Mouse (Mus musculus) forebrain, embryonic 16.5 days (tissue): ENCODE results near the gene Rhox2g. TPM values are rescaled to one million over a fixed set of nuclear protein-coding genes. Genes with fewer than 3 reads are reported as not detected.
"Not testable (repeated sequence)": the region's sequence is repeated elsewhere in the genome, so short reads cannot be mapped to it uniquely, and the experiment has no call there.

Experiments used
- ATAC-seq: fragments of 200-750 bp; cut with Nextera tagmentation; 2 replicates; pipeline ENCODE4 v1.8.0; 2017; ENCODE audit warnings: mild to moderate bottlenecking, moderate library complexity
- H3K27ac ChIP-seq: fragments of 300-500 bp; sonication (generic); 2 replicates; pipeline ENCODE4 v1.5.1; 2014; ENCODE audit warnings: low read length, control low read depth
- H3K27me3 ChIP-seq: fragments of 300-500 bp; sonication (generic); replicated peaks from 2 replicates; pipeline ENCODE4 v1.6.1; 2014; ENCODE audit warnings: low read length; ENCODE audit not compliant: control insufficient read depth, insufficient read depth
- H3K36me3 ChIP-seq: fragments of 300-500 bp; sonication (generic); 2 replicates; pipeline ENCODE4 v1.6.1; 2014; ENCODE audit not compliant: control insufficient read depth, insufficient read depth
- H3K4me1 ChIP-seq: fragments of 300-500 bp; sonication (generic); replicated peaks from 2 replicates; pipeline ENCODE4 v1.6.1; 2014; ENCODE audit warnings: low read length; ENCODE audit not compliant: control insufficient read depth, insufficient read depth
- H3K4me2 ChIP-seq: fragments of 300-500 bp; sonication (generic); 2 replicates; pipeline ENCODE4 v1.6.1; 2014; ENCODE audit warnings: mild to moderate bottlenecking, low read length, control low read depth
- H3K4me3 ChIP-seq: fragments of 300-500 bp; sonication (generic); replicated peaks from 2 replicates; pipeline ENCODE4 v1.5.1; 2014; ENCODE audit warnings: mild to moderate bottlenecking, low read length, control low read depth
- H3K9ac ChIP-seq: fragments of 300-500 bp; sonication (generic); replicated peaks from 2 replicates; pipeline ENCODE4 v1.6.1; 2014; ENCODE audit warnings: low read depth, low read length, control low read depth
- H3K9me3 ChIP-seq: fragments of 300-500 bp; sonication (generic); 2 replicates; pipeline ENCODE4 v1.6.1; 2016; ENCODE audit warnings: low read length; ENCODE audit not compliant: control insufficient read depth
- WGBS: fragments of 180-500 bp; shearing (Covaris S2); extraction: QIAGEN DNeasy Blood & Tissue Kit; methylation state at CpG from one replicate; pipeline ENCODE4 v1.1.7; 2014; 5-methylcytosine and 5-hydroxymethylcytosine counted together
- polyA plus RNA-seq: library from polyadenylated mRNA; unstranded; fragments of >200 nt; fragmentation: Nextera tagmentation; extraction: Ambion mirVana; gene quantifications from 2 replicates; pipeline ENCODE4 v1.2.1, GENCODE M21; 2015

Gene Rhox2g
- not detected in 2 replicates for polyA plus RNA-seq

DNA sequence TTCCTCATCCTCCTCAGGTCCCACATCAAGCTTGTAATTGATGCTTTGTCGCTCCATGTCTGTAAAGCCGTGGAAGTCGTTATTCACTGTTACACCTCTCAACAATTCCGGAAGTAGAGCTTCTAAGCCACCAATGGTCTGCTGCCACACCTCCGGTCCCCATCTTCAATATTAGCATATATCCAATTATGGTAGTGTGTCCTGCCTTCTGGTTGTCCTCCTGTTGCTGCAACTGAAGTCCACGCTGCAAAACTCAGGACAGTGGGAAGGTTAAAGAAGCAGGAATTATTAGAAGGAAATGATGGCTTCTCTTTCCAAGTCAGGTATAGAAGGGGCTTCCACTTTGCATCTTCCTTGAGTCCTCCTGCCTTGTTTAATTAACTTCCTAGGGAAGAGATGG lies at the start of gene Rhox2g:
Gene Rhox2g, minus strand, starts transcription at position 101 of the 400 bp plus-strand sequence.
- not testable (repeated sequence) for H3K36me3 ChIP-seq, H3K27ac ChIP-seq, H3K27me3 ChIP-seq, ATAC-seq, H3K9ac ChIP-seq, H3K4me1 ChIP-seq, H3K9me3 ChIP-seq, H3K4me3 ChIP-seq, H3K4me2 ChIP-seq
- WGBS: 96% methylated on average over 6 of the region's 6 CpGs

- no peaks in the 10 kb centered on the region for H3K36me3 ChIP-seq
- H3K4me2 ChIP-seq: no peak overlapping the region
- H3K4me3 ChIP-seq: no peak overlapping the region
- ATAC-seq: no peak
- no peaks in the 10 kb centered on the region for H3K9me3 ChIP-seq
- WGBS: 79% methylated on average over 2 of the region's 2 CpGs
- no peaks in the 10 kb centered on the region for H3K27me3 ChIP-seq
- no peak overlapping the region for H3K27ac ChIP-seq
- no peaks in the 10 kb centered on the region for H3K4me1 ChIP-seq
- no peak overlapping the region for H3K9ac ChIP-seq
These were observed 49.0 kb upstream of the Rhox2g start for GRCm38 (mm10) chrX:37692261-37692660.

DNA sequence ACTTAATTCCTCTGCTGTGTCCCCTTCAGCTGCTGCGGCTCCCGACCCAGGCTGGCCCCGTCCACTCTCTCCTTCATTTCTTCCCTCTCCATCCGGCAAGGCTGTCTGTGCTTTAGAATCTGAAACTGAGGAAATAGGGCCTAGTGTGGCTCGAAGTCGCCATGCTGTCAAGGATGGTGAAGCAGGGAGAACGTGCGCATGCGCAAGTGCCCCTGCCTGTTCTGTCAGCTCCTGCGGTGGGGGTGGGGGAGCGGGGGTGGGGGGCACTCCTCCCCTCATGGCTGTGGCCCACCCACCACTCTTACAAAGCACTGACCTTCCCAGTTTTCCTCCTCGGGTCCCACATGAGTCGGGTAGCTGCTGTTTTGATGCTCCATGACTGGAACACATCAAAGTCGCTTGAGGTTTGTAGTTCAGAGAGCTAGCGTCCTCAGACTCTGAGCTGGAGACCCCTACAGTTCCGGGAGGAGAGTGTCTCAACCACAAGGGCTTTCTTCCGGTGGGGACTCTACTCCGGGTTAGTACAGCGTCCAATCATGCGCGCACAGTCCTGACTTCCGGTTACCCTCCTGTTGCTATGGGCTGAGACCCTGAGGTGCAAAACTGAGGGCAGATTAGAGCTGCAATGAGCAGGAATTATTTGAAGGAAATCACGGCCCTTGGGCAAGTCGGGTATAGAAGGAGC lies 39.9 kb upstream of the Rhox2g start:
- Histone ChIP-seq H3K4me2 (no peak overlapping the region), H3K9ac (no peak overlapping the region), H3K36me3 (no peaks in the 10 kb centered on the region), H3K9me3 (peaks cover 2% of the 10 kb centered on the region; the same call in 1 of the 2 replicates), H3K4me3 (no peak overlapping the region), H3K27ac (no peak overlapping the region), H3K4me1 (no peaks in the 10 kb centered on the region), H3K27me3 (no peaks in the 10 kb centered on the region)
- 90% methylated on average over 24 of the region's 24 CpGs for whole genome bisulfite sequencing
- no peak for ATAC-seq

DNA sequence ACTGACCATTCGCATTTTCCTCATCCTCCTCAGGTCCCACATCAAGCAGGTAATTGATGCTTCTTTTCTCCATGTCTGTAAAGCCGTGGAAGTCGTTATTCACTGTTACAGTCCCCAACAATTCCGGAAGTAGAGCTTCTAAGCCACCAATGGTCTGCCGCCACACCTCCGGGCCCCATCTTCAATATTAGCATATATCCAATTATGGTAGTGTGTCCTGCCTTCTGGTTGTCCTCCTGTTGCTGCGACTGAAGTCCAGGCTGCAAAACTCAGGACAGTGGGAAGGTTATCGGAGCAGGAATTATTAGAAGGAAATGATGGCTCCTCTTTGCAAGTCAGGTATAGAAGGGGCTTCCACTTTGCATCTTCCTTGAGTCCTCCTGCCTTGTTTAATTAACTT lies 29.9 kb upstream of the Rhox2g start, which contains the start of gene Rhox2h:
Gene Rhox2h, minus strand, starts transcription at position 101 of the 400 bp plus-strand sequence.
- not testable (repeated sequence) for H3K9me3 ChIP-seq, H3K27ac ChIP-seq, H3K9ac ChIP-seq, H3K4me1 ChIP-seq, ATAC-seq, H3K36me3 ChIP-seq, H3K4me2 ChIP-seq, H3K27me3 ChIP-seq, H3K4me3 ChIP-seq
- 89% methylated on average over 8 of the region's 8 CpGs for WGBS

- not testable (repeated sequence) for H3K27me3 ChIP-seq, H3K4me1 ChIP-seq, H3K4me2 ChIP-seq, ATAC-seq, H3K9me3 ChIP-seq, H3K36me3 ChIP-seq, H3K9ac ChIP-seq, H3K4me3 ChIP-seq, H3K27ac ChIP-seq
- no CpG with 5 or more reads among the region's 3 CpGs for WGBS
These were observed 25.4 kb upstream of the Rhox2g start, which contains the start of gene Rhox3h for GRCm38 (mm10) chrX:37668664-37669063. Gene Rhox3h (minus strand): TSS chrX:37668764.

DNA sequence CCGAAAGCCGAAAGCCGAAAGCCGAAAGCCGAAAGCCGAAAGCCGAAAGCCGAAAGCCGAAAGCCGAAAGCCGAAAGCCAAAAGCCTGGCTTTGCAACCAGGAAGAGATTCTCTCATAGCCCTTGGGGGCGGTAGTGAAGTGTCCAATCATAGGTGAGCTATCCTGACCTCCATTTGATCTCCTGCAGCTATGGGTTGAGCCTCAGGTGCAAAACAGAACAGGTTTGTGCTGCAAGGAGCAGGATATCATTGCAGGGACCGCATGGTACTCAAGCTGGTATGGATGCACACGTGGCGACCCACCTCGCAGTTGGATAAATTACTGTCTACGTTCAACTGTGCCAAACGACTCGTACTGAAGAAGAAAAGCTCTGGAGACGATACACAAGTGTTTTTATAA lies 8.0 kb upstream of the Rhox2g start, which contains the start of gene Rhox4g:
Gene Rhox4g, minus strand, starts transcription at position 101 of the 400 bp plus-strand sequence.
- not testable (repeated sequence) for H3K27me3 ChIP-seq, H3K4me1 ChIP-seq, H3K9me3 ChIP-seq, H3K27ac ChIP-seq, H3K9ac ChIP-seq, H3K4me2 ChIP-seq, H3K4me3 ChIP-seq, ATAC-seq, H3K36me3 ChIP-seq
- WGBS: 89% methylated on average over 13 of the region's 20 CpGs

GRCm38 (mm10) chrX:37628512-37628911 lies 14.8 kb downstream of the Rhox2g start, which contains the start of gene Rhox3g:
Gene Rhox3g (minus strand): TSS chrX:37628612.
- 93% methylated on average over 2 of the region's 2 CpGs for WGBS
- ATAC-seq, H3K4me2 ChIP-seq, H3K4me1 ChIP-seq, H3K4me3 ChIP-seq, H3K9ac ChIP-seq, H3K27me3 ChIP-seq, H3K27ac ChIP-seq, H3K9me3 ChIP-seq, H3K36me3 ChIP-seq: not testable (repeated sequence)

DNA sequence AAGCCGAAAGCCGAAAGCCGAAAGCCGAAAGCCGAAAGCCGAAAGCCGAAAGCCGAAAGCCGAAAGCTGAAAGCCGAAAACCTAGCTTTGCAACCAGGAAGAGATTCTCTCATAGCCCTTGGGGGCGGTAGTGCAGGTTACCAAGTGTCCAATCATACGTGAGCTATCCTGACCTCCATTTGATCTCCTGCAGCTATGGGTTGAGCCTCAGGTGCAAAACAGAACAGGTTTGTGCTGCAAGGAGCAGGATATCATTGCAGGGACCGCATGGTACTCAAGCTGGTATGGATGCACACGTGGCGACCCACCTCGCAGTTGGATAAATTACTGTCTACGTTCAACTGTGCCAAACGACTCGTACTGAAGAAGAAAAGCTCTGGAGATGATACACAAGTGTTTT lies 35.7 kb downstream of the Rhox2g start, which contains the start of gene Rhox4f:
Gene Rhox4f, minus strand, starts transcription at position 101 of the 400 bp plus-strand sequence.
- H3K4me3 ChIP-seq, H3K9ac ChIP-seq, H3K9me3 ChIP-seq, ATAC-seq, H3K27ac ChIP-seq, H3K4me1 ChIP-seq, H3K27me3 ChIP-seq, H3K36me3 ChIP-seq, H3K4me2 ChIP-seq: not testable (repeated sequence)
- 94% methylated on average over 7 of the region's 19 CpGs for WGBS
